Mouse (Mus musculus): ENCODE data around the gene Mef2c.
A peak's percentile ranks its signal among the peaks of the same experiment; 100 is the strongest.

The Mef2c gene

DNA sequence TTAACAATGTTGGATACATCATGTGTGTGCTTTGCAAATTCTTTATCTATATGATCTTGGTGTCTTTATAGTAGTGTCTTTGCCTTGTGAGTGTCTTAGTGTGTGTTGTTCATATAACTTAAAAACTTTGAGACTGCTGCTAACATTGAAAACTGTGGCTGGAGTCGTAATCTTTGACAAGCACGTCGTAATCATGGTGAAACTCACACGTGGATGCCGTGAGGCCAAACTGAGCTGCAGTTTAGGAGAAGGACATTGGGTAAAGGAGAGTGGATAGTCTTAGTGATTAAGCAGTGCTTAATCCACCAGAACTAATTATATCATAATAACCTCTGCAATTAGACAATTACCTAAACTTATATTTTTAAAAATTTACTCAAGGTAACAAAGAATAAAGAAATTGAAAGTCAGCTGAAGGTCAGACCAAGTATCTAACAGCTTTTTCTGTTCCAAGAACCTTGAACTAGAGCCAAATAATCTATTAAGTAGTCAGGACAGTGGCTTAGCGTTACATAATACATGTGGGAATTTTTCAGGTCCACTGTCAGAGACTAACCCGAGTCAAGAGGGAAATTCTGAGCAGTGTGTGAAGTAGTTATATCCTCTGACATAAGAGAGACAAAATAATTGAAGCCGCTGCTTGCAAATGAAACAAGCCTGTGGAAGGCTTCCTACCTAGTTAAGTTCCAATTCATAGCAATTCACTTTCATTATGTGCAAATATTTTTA is 70.2 kb downstream of the Mef2c start:
- no peak for DNase-seq

DNA sequence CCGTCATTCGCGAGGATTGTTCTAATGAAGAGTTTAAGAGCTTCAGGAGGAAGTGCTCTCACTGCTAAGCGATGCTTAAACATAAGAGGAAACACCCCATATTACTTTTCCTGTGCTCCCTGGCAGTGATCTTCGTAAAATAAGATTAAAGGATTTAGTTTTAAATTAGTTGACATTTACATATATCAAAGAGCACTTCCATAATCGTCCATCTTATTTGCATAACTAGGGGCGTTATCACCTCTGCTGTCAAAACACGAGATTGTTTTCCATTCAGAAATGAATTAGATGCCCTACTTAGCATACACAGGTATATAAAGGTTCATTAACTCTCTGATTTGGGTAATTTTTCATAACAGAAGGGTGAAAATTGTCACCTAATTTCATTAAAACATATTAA is 71.0 kb downstream of the Mef2c start:
- DNase-seq = no peak

DNA sequence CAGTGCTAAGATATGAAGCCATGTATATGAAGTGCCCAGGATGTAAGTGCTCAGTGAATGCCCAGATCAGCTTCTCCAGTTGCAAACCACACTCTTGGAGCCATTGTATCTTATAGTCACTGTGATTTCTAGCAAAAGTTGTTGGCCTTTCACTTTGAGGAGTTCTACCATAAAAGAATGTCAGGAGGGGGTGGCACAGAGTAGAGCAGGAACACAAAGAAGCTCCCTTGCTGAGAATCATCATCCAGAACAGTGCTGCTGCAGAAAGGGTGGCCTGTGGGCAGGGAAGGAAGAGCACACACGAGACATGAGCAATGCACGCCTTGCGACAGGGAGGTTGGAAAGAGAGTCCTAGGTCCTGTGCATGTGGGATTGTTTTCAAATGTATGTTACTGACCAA is 75.6 kb downstream of the Mef2c start:
- DNase-seq = no peak

DNA sequence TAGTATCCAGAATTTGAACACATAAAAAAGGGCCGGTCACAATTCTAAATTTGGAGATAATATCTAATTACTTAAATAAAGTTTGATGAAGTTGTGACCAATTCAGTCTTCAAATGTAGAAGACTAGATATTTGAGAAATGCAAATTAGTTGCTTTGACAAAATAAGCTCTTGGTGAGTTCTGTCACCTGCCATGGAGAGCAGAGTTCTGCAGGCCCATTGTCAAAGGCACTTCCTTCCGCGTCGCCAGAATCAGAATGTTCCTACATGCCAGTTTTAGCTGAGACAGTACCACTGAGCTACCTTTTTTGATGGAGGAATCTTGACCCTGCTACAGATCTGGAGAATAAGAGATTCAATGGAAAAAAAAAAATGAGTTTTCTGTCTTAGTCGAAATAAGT is 77.0 kb downstream of the Mef2c start:
- DNase-seq = no peak

DNA sequence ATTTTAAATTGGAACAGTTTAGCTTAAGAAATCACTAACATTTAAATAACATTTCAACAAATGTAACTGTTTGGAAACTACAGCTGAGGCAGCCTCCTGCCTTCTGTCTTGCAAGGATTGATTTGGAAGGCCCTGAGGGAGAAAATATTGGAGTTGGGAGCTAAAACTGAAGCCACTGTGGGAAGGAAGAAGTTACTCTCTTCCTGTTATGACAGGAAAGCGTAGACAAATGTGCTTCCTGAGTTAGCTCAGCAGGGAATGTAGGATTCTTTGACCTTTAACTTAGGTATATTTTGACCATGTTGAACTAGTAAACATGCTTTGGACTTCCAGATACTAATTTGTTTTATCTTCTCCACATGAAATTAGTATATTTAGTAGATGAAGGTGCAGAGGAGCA is 78.7 kb downstream of the Mef2c start:
- no peak for DNase-seq

DNA sequence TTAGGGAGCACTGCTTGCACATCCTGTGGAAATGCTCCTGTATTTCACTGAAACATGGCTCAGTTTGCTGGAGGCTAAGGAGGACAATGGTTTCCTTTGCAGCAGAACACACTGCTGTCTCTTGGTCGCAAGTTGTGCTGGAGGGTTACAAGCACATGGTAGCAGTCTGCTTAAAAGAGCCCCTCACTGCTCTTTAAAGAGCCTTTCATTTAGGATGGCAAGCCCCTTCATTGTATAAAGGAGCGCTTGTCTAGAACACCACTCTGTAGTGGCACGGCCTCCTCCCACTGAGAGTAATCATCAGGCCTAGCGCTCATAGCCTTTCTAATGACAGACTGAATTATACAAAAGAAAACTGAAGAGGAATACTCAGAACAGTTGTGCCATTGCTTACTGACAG is 80.0 kb downstream of the Mef2c start:
- DNase-seq = no peak

DNA sequence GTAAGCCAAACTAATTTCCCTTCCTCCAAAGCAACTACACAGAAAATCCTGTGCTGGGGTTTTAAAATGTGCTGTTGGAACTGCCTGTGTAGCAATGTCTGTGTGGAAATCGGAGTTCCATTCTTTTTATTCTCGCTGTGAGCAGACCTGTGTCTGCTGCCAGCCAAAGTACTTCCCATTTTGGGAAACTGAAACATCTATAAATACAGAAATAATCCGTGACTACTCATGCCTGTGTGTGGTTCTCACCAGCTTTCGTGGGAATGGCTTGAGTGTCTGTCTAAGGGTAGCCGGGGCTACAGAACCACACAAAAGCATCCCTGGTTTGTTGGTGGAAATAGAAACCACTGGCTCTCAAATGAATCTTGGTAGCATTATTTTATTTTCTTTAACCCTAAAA is 81.5 kb downstream of the Mef2c start:
- no peak for DNase-seq

DNA sequence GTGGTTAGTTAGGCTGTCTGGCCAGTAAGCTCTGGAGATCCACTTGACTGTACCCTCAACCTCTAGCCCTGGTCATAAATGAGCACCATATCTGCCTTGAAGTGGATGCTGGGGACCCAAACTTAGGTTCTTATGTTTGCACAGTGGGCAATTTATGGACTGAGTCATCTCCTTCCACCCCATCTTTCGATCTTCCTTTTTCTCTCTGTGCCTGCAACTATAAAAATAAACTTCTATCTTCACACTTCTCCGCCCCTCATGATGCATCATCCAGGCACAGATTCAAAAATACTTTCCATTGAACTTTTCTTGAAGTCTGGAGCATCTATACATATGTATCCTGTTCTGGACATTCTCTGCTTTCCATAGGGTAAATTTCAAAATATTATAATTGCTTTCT is 84.4 kb downstream of the Mef2c start:
- no peak for DNase-seq

DNA sequence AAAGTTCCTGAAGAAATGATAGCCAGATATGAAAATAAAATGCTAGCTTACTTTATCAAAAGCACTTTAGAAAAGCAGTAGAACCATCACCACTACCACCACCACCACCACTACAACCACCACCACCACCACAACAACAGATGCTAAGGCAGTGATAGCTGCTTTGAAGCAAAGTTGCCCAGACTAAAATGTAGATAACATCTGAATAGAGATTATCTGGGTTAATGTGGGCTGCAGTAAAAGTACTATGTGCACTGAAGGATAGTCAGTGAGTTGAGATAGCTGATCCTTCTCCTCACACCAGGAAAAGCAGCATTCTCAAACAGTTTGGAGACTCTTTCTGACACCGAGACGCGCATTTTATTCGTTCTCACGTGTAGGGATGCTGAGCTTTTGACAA is 87.1 kb downstream of the Mef2c start:
- DNase-seq = no peak

DNA sequence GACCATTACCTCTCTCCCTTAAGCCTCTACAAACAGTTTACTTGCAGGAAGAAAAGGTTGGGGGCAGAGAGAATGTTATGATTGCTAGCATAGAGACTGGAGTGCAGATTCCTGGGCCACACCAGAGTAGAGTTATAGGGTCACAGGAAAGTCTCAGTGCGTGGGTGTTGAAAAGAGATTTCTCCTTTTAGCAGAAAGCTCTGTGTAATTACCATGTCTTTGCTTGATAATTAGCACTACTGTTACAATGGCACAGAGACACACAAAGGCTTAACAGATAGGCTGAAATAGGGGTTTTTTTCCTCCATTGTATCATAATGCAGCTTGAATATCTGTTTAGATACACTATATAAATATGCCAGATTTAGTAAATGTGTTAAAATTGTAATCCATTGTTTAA is 91.6 kb downstream of the Mef2c start:
- no peak for DNase-seq

DNA sequence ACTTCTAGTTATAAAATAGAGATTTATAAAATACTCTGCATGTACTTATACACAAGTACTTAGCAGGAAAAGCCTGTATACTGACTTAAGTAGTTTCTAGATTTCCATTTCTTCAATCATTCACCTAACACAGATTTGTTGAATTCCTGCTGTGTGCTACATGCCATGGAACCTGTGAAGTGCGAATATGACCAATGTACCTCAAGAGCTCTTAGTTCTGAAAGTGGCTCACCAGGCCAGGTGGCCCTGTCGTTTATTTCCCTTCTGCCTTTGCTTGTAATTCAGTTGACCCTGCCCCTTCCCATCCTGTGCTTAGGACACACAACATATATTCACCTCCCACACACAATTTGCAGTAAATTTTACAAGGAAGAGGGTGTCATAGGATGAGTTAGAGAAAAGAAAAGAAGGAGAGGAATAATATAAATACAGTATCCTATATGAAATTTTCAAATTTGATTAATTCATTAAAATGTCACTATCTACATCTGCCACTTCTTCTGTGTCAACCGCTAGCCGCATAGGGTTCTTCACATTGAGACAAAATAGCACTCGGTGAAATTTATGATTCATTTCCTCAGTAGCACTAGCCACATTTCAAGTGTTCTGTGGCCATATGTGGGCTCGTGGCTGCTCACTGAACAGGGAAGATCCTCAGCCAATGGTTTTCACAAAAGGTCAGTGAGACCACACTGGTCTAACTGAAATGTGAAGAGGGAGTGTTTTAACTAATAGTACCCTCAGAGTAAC is 93.3 kb downstream of the Mef2c start:
- no peak for DNase-seq

DNA sequence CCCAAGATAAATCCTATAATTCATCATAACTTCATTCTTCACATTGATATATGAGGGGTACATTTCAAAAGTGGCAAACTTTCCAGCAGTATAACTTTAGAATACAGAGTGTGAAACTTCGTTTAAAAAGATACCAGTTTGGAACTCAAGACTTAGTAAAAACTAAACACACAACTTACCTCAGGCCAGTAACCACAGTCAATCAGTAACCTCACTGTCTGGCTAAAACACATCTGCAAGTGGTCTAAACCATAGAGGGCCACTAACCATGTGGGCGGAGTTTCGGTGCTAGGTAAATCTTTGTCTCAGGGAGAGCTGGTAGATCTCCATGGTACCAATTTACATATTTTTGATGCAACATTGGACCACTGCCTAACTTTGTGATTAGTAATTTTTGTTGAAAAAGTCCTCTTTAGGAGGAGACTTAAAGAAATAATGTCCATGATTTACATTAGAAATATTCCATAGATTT is 93.9 kb downstream of the Mef2c start:
- DNase-seq = no peak

DNA sequence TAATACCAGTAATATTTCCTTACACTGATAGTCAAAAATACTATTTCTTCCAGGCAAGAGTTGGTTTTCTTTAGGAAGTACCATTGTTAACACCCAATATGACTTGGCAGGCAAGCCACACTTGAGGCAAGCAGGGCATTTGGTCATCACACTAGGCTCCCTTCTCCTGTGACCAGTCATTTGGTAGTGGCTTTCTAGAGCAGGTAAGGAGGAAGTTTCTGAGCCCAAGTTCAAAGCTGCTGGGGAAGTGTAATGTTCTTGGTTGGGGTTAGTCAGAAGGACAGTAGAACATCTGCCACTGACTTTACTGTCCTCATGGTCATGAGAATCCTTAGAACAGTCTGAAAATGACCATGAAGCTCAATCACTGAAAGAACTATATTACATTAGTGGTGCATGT is 96.5 kb downstream of the Mef2c start:
- no peak for DNase-seq

DNA sequence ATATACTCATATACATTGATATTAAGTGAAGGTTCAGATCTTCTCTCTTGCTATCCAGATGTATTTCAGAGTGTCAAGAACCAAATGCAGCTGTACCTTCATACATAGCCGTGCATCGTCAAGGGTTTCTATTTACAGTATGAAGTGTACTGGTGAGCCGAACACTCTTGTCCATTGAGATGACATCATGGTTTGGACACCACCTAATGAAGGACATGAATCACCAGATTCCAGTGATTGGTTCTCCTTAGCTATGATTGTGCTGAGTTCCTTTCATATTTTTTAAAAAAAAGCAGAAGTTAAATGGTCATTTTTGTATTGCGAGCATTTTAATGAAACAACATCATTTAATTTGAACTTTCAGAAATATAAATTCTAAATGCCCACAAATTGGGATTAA is 97.9 kb downstream of the Mef2c start:
- no peak for DNase-seq

DNA sequence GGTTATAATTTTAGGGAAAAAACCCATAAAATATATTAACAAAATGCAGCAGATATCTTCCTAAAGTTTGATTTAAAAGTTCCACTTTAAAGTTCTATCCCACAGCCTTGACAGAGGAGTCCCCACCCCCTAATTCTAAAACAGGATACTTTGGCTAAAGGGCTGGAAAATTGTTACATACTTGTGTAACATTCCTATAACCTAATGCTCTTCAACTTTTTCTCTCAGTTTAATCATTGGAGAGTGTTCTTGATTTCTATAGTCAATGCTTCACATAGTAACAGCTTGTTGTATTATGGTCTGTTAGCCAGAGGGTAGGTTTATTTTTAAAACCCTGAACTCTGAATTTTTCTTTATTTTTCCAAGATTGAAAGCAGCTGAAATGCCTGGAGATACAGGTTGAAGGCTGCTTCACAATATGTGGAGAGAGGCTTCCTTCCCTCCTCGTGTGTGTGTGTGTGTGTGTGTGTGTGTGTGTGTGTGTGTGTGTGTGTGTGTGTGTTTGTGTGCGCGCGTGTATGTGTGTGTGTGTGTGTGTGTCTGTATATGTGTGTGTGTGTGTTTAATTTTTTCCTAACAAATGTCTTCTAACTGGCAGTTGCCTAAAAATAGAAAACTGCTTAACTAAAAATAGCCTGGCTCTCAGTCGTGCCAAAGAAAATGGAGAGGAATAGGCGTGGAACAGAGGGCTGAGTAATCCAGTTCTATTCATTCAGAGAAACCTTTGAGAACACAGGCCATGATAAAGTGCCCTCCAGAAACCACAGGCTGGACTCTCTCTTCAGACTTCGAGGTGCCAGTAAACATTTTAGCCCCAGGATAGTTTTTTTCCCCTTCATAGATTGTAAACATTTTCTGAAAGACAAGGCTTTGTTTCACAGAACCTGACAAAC is 99.8 kb downstream of the Mef2c start:
- peak; percentile 38 to 49 for DNase-seq

DNA sequence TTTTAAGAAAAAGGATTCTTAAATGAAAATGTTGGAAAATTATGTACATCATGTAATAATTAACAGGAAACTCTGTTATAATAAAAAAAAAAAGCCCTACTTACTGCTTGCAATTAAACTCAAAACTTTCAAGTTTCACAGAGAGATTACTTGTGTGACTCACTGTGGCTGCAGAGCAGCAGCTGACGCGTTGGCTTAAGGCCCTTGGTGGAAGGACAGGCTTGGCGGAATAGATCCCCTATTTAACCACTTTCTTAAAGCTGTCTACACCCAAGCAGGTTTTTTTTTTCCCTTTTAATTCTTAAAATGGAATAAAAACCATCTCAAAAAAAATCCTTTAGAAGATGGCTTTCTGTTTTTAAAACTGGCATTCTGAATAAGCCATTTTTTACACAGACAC is 100.5 kb downstream of the Mef2c start:
- DNase-seq = peak; percentile 62 to 71

DNA sequence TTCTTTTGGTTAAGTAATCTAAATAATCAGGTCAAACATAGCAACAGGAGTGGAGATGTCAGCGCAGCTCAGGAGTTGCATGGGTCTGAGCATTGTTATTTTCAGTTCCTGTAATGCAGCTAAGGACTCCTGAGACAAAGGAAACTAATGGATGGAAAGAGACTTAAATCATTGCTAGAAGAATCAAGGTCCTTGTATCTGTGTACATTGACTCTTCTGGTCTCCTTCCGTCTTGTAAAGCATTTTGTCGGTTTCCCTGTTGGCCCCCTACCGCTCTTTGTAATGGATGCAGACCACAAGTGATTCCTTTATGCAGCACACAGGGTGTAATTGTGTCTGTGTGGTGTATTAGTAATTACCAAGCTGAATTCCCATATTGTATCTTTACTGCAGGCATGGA is 101.0 kb downstream of the Mef2c start:
- peak; percentile 20 to 23 for DNase-seq

DNA sequence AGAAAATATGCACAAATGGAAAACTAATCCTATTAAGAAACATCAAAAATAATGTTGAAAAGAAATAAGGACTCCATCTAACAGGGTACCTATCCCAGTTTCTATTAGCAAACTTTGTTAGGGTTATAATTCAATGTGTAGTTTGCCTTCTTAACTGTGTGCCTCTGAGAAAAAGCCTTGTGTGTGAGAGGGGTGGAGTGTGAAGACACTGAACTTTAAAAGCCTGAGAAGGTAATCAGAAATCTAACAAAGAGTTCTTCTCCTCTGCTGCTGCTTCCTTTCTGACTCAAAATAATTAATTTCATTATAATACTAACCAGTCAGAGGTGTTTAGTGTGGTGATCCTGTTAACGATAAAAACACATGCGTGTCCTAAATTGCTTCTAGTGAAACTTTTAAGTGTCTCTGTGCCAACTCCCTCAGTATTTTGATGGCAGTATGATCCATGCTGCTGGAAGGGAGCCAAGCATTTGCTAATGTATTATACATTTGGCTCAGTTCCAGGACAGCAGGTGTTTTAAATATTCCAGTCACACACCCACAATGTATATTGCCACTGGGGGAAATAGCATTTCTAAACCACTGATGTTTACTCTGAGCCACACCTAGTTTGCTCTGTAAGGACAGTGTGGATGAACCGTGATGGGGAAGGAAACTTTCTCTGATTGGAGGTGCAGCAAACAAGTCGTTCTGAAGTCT is 104.2 kb downstream of the Mef2c start:
- DNase-seq = peak; percentile 37 to 41

DNA sequence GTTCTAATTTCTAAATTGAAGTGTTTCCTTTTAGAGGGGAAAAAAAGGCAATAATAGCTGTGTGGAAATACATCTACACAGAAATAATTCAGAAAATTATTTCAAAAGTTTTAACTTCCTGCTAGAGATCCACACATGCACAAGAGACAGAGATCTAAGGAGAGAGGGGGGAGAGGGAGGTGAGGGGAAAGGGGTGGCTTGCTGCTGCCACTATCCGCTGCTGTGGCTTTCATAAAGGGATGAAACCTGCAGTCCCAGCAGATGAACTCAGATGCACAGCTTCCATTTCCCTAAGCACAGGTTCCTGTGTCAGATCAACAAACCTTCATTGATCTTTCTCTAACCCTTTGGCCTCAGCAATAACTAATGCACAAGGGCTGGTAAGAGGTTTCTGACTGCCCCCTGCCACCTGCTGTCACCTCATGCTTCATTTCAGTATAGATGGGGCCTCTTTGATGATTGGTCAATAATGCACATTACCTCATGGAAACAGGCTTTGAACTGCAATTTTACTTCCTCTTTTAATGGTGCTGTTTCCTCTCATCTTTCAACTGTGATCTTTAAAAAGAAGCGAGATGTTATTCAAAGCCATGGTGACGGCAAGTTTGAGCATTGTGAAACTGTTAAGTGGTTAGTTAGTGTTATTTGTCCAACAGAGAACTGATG is 105.2 kb downstream of the Mef2c start:
- DNase-seq = no peak

DNA sequence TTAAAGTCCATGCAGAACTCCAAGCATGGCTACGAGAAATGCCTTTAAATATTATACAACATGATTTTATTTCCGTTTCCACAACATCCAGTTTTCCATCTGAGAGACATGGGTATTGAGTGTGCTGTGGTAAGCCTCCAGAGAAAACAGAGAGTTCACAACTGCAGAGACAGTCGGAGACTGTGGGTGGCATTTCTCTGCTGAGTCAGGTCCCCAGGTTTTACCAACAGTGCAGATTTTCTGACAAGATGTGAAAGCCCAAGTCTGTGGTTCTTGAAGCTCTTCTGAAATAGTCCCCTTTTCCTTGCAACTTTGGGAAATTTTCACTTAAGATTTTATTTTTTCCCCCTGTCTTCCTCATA is 105.7 kb downstream of the Mef2c start:
- DNase-seq = no peak

DNA sequence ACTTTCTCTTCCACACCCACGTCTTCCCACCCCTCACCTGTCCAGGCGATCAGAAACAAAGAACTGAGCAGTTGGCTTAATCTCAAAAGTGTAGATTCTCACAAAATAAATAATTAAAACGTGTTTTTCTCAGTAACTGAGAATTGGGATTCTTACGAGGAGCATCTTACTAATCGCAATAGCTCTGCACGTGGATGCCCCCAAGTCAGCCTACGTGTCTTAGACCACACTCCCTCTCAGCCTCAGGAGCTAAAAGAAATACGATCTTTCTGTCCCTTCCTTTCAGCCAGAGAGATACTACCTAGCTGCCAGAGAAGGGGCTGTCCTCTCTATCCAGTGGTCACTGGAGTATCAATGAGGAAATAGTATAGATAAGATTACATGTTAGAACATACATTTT is 106.3 kb downstream of the Mef2c start:
- no peak for DNase-seq

DNA sequence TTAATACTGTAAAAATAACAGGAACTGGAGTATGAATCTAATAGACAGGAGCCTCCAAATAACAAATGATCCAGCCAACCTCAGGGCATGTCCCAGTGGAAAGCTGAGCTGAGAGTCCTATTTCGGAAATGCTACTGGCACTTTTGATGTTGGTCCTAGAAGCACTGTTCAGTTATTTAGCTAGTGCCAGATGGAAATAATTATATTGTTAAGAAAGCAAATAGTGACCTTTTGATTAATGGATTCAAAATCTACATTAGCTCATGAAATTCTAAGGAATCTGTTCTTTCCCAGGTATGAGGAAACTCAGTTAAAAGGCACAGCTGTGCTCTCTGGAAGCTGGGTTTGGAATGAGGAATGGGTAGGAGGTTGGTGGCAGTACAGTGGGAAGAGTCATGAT is 108.4 kb downstream of the Mef2c start:
- no peak for DNase-seq

All from cerebellum, postnatal 10 days (tissue).